Mouse (Mus musculus) G1E-ER4 (cell line): ENCODE measurements around the gene Stx17. TPM values are rescaled to one million over a fixed set of nuclear protein-coding genes. Genes with fewer than 3 reads are reported as not detected.

Experiments used
- GATA1 ChIP-seq: IDR thresholded peaks from one replicate; pipeline ENCODE4 v1.8.0; 2012; ENCODE audit warnings: low read length, inconsistent platforms
- polyA plus RNA-seq: library from polyadenylated mRNA; stranded (reverse); fragments of >175 nt; gene quantifications from 2 replicates; pipeline ENCODE4 v1.2.3, GENCODE M21; 2012

Stx17 gene
- polyA plus RNA-seq, 1 experiment: 3.7 TPM

GRCm38 (mm10) chr4:48132721-48133120 is 8.0 kb downstream of the Stx17 start:
- no peak for TF ChIP-seq GATA1

GRCm38 (mm10) chr4:48149492-48149891 is 24.8 kb downstream of the Stx17 start:
- no peak for TF ChIP-seq GATA1

- no peak for TF ChIP-seq GATA1
Observed at GRCm38 (mm10) chr4:48153229-48153628, 28.5 kb downstream of the Stx17 start.

GRCm38 (mm10) chr4:48155864-48156263 is 31.1 kb downstream of the Stx17 start:
- no peak for TF ChIP-seq GATA1

- no peak for TF ChIP-seq GATA1
Observed at GRCm38 (mm10) chr4:48160386-48160785, 35.7 kb downstream of the Stx17 start.

GRCm38 (mm10) chr4:48163851-48164250 is 39.1 kb downstream of the Stx17 start:
- no peak for TF ChIP-seq GATA1

- TF ChIP-seq GATA1: no peak
Observed at GRCm38 (mm10) chr4:48175666-48176065, 51.0 kb downstream of the Stx17 start.

- TF ChIP-seq GATA1: no peak
Observed at GRCm38 (mm10) chr4:48180922-48181321, 56.2 kb downstream of the Stx17 start.

- TF ChIP-seq GATA1: no peak
Observed at GRCm38 (mm10) chr4:48181366-48181765, 56.7 kb downstream of the Stx17 start.

GRCm38 (mm10) chr4:48182115-48182806 is 57.5 kb downstream of the Stx17 start:
- TF ChIP-seq GATA1: peak; percentile 69

- no peak for TF ChIP-seq GATA1
Observed at GRCm38 (mm10) chr4:48197925-48198324, 73.2 kb downstream of the Stx17 start.

GRCm38 (mm10) chr4:48198447-48198846 is 73.7 kb downstream of the Stx17 start:
- peak; percentile 85 for TF ChIP-seq GATA1

- TF ChIP-seq GATA1: no peak
Observed at GRCm38 (mm10) chr4:48203564-48203963, 78.8 kb downstream of the Stx17 start.

GRCm38 (mm10) chr4:48225173-48225572 is 100.5 kb downstream of the Stx17 start:
- TF ChIP-seq GATA1: no peak

- no peak for TF ChIP-seq GATA1
Observed at GRCm38 (mm10) chr4:48225604-48226003, 100.9 kb downstream of the Stx17 start.

- no peak for TF ChIP-seq GATA1
Observed at GRCm38 (mm10) chr4:48226800-48227199, 102.1 kb downstream of the Stx17 start.

Other genes with a start within 250 kb of the Stx17 start
- 0.27 and 0.37 TPM in 2 replicates for gene Nr4a3, start 79.8 kb upstream of the Stx17 start, polyA plus RNA-seq
- 8.7 and 9.5 TPM in 2 replicates for gene Erp44, start 154.6 kb downstream of the Stx17 start, polyA plus RNA-seq
- gene Invs, start 154.8 kb downstream of the Stx17 start, polyA plus RNA-seq: 7.2 and 7.3 TPM in 2 replicates